Mouse (Mus musculus) bone marrow macrophage, adult 2 months (primary cell): ENCODE data around the gene Clspn.

Source experiments
- CTCF ChIP-seq: IDR thresholded peaks from 2 replicates; pipeline ENCODE4 v1.5.1; 2012; ENCODE audit warnings: low read depth, mild to moderate bottlenecking, low read length, moderate library complexity
- POLR2A ChIP-seq: IDR thresholded peaks from 2 replicates; pipeline ENCODE4 v1.6.1; 2012; ENCODE audit warnings: mild to moderate bottlenecking, low read depth, low read length, borderline replicate concordance

- TF ChIP-seq POLR2A (no peak), CTCF (no peak)
Measured at GRCm38 (mm10) chr4:126579077-126579476, 22.3 kb downstream of the Clspn start.
